Mouse (Mus musculus) small intestine, adult 2 months (tissue): ENCODE data around the gene Dnaaf3.

Experiments
- CTCF ChIP-seq: fragments of 200-500 bp; IDR thresholded peaks from 2 replicates; pipeline ENCODE4 v1.5.1; 2012; ENCODE audit warnings: low read depth, mild to moderate bottlenecking, control low read depth, inconsistent platforms, low read length, moderate library complexity, mixed read lengths; ENCODE audit not compliant: insufficient replicate concordance, insufficient read length; ENCODE audit errors: extremely low read depth
- POLR2A ChIP-seq: fragments of 200-500 bp; IDR thresholded peaks from 2 replicates; pipeline ENCODE4 v1.6.1; 2012; ENCODE audit warnings: low read depth, mild to moderate bottlenecking, control low read depth, inconsistent platforms, low read length, moderate library complexity

- TF ChIP-seq CTCF (no peak), POLR2A (no peak)
These were observed 29.7 kb downstream of the Dnaaf3 start for GRCm38 (mm10) chr7:4502421-4503090.
